Mouse (Mus musculus): Measurements from ENCODE around the gene Kcnj6.

Kcnj6 gene

DNA sequence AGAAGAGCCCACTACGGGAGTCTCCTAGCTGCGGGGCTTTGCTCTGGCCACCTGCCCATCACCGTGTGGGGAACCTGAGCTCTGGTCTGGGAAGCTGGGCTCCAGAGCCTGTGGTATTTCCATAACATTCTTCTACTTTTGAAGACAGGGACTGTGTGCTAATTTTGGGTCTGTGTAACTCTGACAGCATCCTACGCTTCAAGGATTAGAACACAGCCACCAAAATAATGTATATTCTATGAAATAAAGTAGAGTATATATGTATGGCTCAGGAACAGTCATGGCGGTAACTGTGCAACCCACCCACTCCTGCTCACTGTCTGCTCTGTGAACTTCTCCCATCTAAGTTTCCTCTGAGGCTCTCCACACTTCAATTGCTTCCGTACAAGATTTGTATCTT, 229.9 kb downstream of the Kcnj6 start:
- DNase-seq (ENCODE audit: low spot score): no peak

DNA sequence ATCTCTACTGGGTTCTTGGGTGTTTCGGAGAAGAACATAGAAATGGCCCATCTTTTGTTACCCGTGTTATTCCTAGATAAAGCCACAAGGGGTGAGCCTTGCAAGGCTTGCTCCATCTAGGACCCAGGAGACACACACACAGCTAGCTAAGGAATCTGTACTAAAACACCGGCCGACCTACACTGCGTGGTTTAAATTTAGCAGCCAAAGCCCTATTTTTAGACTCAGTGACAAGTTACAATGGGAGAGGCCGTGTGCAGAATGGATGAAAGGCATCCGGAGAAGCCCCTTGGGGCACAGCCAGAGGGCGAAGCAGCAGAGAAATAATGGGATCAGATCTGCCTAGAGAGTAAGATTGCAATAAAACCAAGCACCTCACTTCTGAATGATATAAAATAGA, 232.4 kb downstream of the Kcnj6 start:
- no peak for DNase-seq (ENCODE audit: low spot score)

DNA sequence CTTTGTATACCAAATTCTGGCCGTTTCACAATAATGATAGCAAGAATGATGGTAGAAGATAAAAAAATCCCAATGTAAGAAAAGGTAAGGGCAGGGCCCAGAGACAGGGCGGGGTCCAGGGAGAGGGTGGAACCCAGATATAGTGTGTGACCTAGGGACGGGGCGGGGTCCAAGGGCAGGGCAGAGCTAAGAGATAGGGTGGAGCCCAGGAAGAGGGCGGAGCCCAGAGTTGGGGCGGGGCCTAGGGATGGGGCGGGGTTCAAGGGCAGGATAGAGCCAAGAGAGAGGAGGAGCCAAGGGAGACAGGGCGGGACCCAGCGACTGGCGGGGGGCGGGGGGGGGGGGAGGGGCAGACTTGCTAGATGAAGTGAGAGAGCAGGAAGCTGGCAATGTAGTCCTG, 236.8 kb downstream of the Kcnj6 start:
- DNase-seq (ENCODE audit: low spot score): no peak

DNA sequence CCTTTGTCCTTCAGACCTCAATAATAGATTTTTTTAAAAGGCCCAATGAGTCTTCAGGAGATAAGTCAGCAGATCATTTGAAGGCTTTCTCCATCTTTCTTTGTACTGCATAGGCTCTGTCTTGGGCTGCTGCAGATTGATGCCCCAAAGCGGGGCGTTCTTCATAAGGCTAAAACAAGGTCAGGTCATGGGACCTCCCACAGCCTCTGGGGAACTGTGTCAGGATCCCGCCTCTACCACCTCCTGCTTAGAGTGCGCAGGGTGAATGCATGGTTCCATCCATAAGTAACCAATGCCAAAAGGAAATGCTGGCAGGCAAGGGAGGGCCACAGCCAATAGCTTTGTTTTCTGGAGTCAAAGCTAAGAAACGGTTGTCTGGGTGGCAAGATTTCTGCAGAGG, 237.7 kb downstream of the Kcnj6 start:
- DNase-seq (ENCODE audit: low spot score): no peak

DNA sequence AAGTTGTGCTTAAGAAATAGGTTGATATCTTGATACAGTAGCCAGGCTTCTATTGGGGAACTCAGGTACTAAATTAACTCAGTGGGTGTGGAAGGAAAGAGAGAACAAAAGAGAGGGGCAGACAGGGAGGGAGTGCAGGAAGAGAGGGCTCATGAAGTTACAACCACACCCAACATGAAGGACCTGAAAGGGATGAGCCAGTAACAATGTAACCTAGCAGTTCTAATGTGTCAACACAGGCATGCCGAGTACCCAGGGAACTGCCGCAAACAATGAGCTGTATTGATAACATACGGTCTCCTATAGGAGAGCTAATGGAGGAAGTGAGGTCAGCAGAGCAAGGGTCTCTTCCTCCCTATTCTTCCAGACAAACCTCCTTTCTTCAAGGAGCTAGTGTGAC, 238.9 kb downstream of the Kcnj6 start:
- DNase-seq (ENCODE audit: low spot score): no peak

DNA sequence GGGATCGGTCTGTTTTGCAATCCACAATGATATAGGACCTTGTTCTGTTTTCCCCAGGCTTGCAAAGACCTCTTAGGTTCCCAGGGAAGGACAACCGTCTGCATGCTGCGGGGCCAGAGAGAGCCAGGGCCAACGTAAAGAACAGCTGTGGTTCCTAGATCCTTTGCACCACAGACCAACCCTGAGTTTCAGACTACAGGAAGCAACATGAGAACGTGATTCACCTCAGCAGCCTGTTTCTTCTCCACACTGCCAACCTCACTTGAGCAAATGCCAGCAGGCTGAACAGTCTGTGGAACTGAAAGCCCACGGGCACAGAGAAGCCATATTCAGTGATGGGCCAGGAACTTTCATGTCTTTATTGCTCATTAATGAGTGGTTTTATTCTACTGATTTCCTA, 241.1 kb downstream of the Kcnj6 start:
- no peak for DNase-seq (ENCODE audit: low spot score)

DNA sequence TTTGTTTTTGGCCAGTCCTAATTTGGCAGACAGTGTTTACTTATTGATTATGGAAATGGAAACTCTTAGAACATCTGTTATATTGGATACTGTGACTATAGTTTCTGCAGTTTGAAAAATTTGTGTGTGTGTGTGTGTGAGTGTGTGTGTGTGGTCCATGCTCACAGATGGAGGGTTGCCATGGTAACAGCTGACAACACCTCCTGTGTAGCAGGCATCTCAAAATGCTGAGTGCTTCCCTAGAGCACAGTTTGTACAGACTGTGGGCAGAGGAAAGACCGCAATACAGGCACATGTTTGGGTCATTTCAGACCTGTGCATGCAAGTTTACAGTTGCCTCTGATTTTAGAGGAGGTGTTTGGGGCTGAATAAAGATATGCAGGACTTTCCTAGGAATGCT, 244.0 kb downstream of the Kcnj6 start:
- DNase-seq (ENCODE audit: low spot score): peak; percentile 66

DNA sequence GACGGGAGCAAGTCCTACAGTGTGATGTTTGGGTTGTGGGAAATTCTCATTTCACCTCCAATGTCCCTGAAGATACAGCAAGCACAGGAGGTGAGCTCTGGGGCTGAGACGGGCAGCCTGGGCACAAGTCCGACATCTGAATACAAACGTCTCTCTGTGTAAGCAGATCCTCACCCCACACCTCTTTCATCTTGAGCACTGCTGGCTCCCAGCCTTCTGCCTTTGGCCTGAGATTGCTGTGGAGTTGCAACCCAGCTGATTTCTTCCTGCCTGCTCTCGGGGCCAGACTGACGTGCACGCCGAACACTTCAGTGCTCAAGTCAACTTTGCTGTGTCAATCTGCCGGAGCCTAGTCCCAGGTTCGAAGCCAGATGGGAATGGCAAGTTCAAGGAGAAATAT, 244.7 kb downstream of the Kcnj6 start:
- no peak for DNase-seq (ENCODE audit: low spot score)

DNA sequence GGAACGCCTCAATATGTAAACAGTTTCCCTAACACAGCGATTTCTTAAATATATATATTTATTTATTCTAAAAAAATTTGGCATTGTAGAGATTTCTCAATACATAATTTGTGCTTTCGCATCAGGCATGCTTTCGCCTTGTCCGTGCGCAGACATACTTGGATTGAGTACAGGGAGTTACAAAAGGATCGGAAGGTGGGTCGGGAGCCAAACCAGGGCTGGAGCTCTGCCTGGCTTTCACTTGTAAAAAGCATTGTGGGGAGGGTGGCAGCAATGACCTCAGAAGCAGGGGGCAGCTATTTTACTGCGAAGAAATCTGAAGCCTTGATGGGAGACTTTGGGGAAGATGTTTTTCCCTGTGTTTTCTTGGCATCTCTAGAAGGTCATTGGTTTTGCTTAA, 252.5 kb downstream of the Kcnj6 start:
- DNase-seq (ENCODE audit: low spot score): no peak

DNA sequence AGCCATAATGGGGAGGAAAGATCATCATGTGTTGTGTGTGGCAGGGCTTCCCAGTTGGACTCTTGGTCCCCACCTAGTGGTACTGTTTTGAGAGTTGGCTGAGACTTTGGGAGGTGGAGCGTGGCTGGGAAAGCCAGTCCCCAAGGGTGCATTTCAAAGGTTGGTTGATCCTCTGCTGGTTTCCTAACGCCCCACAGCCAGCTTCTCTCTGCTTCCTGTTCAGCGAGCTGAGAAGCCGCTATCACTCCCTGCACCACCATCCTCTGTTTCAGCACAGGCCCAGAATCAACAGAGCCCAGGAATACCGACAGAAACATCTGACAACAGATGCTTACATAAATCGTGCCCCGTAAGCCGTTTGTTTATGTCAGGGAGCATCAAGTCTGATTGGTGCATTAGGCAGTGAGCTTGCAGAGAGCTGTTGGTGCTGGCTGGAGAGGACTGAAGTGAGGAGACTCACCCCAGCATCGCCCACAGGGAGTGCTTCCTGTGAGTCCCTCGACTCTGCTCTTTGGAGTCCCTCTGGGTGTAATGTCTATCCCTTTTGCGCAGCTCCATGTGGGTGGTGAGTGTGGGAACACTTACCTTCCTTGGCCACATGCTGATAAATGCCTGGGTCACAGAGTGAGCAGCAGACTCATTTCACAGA, 253.5 kb downstream of the Kcnj6 start:
- peak; percentile 81 for DNase-seq (ENCODE audit: low spot score)

DNA sequence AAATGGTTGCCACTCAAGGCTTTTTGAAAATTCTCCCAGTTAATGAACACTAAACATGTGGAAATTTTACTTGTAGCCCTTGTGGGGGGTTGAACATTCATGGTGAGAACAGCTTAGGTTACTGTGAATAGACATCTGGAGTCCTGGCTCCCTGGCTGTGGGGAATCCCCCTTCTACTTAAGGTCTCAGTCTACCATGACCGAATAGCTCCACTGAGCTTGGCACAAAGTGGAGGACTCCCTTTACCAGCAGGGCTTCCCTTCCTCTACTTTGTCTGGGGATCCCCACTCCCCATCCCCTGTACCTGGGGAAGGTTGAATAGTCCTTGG, 260.2 kb downstream of the Kcnj6 start:
- no peak for DNase-seq (ENCODE audit: low spot score)

DNA sequence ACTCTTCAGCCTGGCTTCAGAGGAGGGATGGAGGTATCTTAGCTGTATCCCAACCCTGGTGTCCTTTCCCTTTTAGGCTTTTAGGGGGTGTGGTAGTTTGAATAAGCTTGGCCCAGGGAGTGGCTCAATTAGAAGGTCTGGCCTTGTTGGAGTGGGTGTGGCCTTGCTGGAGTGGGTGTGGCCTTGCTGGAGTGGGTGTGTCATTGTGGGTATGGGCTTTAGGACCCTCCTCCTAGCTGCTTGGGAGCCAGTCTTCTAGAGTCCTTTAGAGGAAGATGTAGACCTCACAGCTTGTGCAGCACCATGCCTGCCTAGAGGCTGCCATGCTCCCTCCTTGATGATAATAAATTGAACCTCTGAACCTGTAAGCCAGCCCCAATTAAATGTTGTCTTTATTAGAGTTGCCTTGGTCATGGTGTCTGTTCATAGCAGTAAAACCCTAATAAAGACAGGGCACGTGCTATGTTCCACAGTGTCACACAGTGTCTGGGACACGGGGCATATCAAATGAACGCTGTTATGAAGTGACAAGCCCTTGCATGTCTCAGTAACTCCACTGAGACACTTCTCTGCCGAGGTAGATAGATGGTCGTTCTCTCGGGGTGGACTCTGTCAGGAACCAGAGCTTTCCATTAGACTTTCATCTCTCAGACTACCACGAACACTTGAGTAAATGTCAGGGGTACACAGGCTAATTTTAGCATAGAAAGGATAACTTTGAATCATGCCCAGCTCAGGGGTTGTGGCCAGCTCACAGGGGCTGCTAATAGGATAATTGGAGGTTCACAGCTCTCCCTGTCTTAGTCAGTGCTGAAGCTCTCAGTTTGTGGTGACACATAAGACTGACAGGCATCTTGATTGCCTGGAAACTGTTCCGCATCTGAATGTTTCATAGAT, 260.8 kb downstream of the Kcnj6 start:
- DNase-seq (ENCODE audit: low spot score): no peak

DNA sequence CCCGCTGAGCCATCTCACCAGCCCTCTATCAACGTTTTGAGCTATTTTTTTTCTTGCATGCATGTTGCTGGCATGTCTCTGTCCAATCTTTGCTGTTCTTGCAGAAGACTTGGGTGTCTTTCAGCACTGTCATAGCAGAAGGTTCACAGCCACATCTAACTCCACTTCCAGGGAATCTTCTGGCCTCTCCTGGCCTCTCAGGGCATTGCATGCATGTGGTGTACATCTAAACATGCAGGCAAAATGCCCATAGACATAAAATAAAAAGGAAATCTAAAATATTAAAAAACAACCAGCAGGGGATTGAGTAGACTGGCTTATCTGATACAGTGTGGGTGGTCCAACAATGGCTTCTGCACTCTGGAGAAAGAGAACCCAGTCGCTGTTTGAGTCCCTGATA, 262.0 kb downstream of the Kcnj6 start:
- DNase-seq (ENCODE audit: low spot score): no peak

DNA sequence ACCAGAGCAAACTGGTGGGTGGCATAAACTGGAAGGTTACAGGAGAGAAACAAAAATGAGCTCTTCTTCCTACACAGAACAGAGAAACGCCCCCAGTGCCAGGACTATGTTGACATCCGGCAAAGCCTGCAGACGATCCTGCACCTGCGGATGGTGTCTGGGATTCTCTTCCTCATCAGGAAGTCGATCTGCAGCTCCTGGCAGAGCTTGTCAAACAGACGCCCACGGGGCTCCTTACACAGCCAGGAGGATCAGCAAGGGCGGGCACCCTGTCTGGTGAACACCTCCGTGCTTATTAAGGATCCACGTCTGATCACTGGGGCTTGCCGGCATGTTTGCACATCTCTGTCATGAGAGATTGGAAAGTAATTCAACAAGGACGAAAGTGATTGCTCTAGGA, 266.5 kb downstream of the Kcnj6 start:
- DNase-seq (ENCODE audit: low spot score): no peak

DNA sequence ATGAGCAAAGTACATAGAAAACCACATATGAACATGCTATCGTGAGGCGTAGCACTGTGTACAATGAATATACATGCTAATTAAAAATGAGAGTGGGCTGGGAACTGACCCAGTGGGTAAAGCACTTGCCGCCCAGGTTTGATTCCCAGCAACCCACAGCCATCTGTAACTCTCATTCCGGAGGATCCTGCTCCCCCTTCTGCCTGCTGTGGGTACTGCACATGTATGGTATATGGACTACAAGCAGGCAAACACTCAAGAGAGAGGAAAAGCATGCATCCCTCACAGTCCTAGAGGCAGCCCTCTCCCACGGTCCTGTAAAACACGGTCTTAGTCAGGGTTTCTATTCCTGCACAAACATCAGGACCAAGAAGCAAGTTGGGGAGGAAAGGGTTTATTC, 268.3 kb downstream of the Kcnj6 start:
- DNase-seq (ENCODE audit: low spot score): no peak

DNA sequence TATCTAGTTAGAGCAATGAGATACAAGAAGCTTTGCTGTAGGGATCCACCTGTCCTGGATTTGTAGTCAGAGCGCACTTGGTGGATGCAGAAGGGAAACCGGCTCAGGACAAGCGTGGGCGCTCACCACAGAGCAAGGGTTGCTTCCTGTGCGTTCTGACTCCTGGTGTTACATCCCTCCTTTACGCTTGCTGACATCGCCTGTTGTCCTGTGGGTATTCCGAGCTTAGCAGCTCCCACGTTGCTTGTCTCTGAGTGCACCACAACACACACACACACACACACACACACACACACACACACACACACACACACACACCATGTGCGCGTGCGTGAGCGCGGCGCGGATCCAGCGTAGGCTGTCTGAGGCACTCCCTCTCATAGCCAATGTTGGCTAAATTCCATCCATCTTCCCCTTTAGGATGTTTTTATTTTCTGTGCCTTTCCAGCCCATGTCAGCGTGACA, 272.7 kb downstream of the Kcnj6 start:
- peak; percentile 48 for DNase-seq (ENCODE audit: low spot score)

DNA sequence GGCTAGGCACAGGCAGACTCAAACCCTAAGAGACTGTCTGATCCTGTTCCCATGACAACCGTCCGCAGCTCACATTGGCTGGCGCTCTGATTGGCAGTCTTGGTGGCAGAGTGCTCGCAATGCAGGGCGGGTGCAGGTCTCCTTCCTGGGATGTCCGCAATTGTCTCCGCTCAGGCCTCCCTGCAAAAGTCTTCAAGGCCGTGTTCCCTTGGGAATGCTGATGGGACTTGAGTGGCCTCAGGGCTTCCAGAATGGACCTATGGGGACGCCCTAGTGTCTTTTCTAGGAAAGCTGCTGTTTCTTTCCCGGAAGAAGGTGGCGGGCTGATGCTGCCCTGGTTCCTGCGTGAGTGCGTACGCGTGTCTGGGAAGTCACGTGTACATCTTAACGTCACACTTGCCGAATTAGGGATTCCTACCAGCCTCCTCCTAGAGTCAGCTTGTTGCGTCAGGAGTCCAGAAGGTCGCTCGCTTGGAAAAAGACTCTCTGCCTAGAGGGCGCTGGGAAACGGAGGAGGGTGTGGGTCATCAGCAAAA, 273.4 kb downstream of the Kcnj6 start:
- DNase-seq (ENCODE audit: low spot score): peak; percentile 95

DNA sequence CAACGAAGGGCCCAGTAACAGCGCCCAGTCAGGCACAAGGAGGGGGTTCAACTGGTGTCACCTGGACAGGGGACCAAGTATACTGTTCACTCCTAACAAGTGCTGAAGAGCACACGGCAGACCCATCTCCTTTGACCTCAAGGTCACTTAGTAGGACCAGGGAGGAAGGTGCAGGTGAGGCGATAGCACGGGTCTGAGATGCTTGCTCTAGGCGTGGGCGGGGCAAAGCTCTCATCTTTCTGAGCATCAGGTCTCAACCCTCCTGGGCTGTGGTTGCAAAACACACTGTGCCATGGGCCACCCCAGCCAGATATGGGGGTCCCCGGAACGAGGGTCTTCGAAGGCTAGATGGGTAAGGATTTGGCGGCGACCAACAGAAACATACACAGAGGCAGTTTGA, 274.6 kb downstream of the Kcnj6 start:
- no peak for DNase-seq (ENCODE audit: low spot score)

DNA sequence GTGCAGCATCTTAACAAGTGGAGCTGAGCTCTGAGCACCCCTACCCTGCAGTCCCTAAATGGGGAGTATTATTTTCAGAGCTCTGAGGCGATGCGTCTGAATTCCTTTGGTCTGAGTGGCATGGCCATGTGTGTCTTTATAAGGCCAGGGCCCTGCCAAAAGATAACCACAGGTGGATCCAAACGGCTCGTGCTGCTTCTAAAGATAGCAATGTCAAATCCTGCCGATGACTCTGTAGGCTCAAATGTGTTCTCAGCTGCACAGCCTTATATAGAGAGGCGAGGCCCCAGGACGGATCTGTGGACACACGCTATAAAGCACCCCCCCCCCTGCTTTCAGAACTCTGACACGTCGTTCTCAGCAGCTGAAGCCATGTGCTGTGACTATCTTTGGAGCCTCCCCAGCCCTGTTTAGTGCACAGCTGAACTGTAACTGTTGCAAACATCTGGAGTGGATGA, 275.9 kb downstream of the Kcnj6 start:
- DNase-seq (ENCODE audit: low spot score): no peak

DNA sequence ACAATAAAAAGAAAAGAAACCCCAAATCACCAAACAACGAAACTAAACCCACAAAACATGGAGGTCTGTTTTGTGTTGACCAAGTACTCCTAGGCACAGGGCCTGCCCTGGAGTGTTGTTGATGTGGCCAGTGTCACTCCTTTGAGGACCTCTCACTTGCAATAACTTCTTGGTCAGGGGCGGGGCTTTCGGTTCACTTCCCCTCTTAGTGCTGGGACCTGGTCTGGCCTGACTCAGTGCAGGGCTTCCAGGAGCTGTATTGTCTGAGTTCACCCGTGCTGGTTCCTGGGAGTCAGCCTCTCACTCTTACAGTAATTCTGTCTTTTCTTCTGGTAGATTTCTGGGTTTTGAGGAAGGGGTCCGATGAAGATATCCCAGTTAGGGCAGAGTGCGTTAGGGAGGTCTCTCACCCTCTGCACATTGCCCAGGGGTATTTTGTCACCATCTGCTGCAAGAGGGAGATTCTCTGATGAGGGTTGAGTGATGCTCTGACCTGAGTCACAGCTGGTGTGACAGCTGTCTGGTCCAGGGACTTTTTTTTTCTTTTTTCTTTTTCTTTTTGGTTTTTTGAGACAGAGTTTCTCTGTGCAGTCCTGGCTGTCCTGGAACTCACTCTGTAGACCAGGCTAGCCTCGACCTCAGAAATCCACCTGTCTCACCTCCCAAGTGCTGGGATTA, 276.9 kb downstream of the Kcnj6 start:
- no peak for DNase-seq (ENCODE audit: low spot score)

DNA sequence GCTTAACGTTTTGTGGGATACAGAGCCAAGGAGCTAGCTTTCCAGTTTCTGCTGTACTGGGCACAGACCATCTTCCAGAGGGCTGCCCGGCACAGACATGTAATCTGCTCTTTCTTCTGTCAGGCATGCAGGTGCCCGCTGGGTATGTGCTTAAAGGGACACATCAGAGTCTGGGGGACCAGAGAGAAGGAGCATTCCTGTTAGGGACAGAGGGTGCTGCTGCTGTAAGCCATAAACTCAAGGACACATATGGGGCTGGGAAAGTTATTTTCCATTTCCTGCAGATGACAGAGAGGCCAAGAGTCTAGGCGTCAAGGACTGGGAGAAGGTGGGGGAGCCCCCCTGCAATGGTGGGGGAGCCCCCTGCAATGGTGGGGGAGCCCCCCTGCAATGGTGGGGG, 278.0 kb downstream of the Kcnj6 start:
- no peak for DNase-seq (ENCODE audit: low spot score)

DNA sequence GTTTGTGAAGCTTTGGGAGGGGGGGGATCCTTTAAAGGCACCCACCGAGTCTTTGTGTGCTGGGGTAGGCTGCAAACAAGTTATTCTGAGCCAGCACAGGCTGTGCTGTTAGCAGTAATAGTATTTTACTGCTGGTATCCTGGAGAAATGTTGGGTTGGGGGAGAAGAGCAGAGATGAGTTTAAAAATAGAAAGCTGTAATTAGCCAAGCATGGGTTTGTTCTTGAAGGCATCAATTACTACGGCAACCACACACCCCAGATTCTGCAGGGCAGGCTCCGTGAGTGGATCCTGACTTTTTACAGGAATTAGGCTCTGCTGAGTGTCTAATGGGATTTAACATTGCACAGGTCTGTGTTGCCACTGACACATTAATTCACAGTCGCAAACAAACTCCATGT, 278.6 kb downstream of the Kcnj6 start:
- no peak for DNase-seq (ENCODE audit: low spot score)

DNA sequence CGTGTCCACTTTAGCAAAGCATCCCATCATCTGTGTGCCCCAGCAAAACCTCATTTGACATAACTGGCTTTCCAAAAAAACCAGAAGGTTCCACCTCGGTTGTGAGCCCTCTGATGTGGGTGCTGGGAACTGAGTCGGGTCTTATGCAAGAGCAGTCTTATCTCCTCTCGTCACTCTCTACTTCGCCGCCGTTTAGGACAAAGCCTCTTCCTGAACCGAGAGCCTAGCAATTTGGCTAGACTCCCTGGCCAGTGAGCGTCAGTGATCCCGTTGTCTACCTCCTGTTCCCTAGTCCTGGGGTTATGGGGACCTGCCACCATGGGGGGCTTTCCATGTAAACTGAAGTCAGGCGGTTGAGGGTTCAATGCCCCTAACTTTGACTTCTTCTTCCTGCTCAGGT, 280.4 kb downstream of the Kcnj6 start:
- DNase-seq (ENCODE audit: low spot score): no peak

All from embryo, embryonic 10.5 days (tissue).